8 mouse cellular contexts compared by ENCODE assay signal in the genomic region with DNA sequence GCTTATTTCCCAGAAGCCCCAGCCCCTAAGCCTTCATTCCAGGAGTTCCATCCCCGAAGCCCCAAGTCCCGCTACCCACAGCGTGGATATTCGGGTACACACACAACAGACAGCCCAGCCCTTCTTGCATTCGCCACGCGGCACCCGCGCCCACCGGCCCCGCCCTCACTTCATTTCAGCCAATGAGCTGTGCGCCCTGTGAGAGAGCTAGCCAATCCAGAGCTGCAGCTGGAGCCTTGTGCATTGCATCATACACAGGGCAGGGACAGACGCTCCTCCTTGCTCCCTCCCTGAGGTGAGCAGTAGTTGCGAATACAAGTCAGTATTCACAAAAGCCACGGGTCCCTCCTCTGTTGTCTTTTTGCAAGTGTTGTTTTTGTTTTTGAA. TPM values are rescaled to one million over a fixed set of nuclear protein-coding genes. Genes with fewer than 3 reads are reported as not detected.
DNase-seq lines count a peak whose midpoint lies in the region; ATAC-seq and TF ChIP-seq lines count a peak whose summit lies in the region.

Pycr1 (minus strand) TSS at position 169 of the 387 bp plus-strand sequence.

- TF ChIP-seq CTCF in cortical plate, adult 2 months (IDR thresholded peaks at IDR 0.05; ENCODE audit: extremely low read depth, insufficient read depth, low read length), result no peak

- H3K4me1 ChIP-seq in cortical plate, adult 2 months (ENCODE audit: control insufficient read depth, insufficient read depth, low read length), result no peaks in the 10 kb centered on the region

- H3K27ac ChIP-seq in cortical plate, adult 2 months (ENCODE audit: insufficient read depth, low read length), result no peak within 1 kb of the TSS

- peak within 1 kb of the TSS; percentile 34 for H3K4me3 ChIP-seq in cortical plate, adult 2 months (ENCODE audit: insufficient read depth, low read length)

- peak; percentile 99 for ATAC-seq in activated CD4-positive, CD25-positive, alpha-beta regulatory T cell, adult 4 months
- peak; percentile 100 for ATAC-seq in inflammation-experienced regulatory T-cells, adult 6 months
- ATAC-seq in megakaryocyte-erythroid progenitor cell, adult 5-6 weeks (replicated peaks; ENCODE audit: low FRiP score, low TSS enrichment, poor library complexity, severe bottlenecking), result peak; percentile 97

- peak; percentile 49; the same call in 1 of the 2 replicates for TF ChIP-seq POLR2A in cortical plate, adult 2 months (IDR thresholded peaks at IDR 0.05; ENCODE audit: extremely low read depth, insufficient read depth, low read length)

- intact Hi-C loops in left cerebral cortex, postnatal 10 days (cut with DNase I), result no loop called here

- peak; percentile 93 for DNase-seq in gastrocnemius, postnatal 10 days
- DNase-seq in left cerebral cortex, postnatal 10 days (ENCODE audit: extremely low spot score in 1 of 2, low spot score in 2 of 2), result peak; percentile 92 to 93
- peak; percentile 93 for DNase-seq in right cerebral cortex, postnatal 25 days
- DNase-seq in urinary bladder, postnatal 4 days (ENCODE audit: low spot score in 2 of 2), result peak; percentile 90 to 95

RNA-seq across cellular contexts. Expression of gene Pycr1, which starts in this region (rescaled TPM):
- polyA plus RNA-seq in activated CD4-positive, CD25-positive, alpha-beta regulatory T cell, adult 4 months (2017; shearing (Covaris generic)), result under 1 TPM in 1 of 2 experiments, not detected in 1; 0.48 TPM
- 2.2 and 3.6 TPM in 2 replicates for polyA plus RNA-seq in cortical plate, adult 2 months (2012; rRNA removed)
- total RNA-seq in gastrocnemius, postnatal 10 days (2021), result 10 to 100 TPM; 15.1 to 18.1 TPM
- 1 to 10 TPM in 1 of 3 experiments, under 1 TPM in 1, not detected in 1; 0.86 to 1.7 TPM for polyA plus RNA-seq in inflammation-experienced regulatory T-cells, adult 6 months (2017; shearing (Covaris generic))
- 1 to 10 TPM; 3.0 to 3.8 TPM for total RNA-seq in left cerebral cortex, postnatal 10 days (2021)
- total RNA-seq in megakaryocyte-erythroid progenitor cell, adult 5-6 weeks (2014; fragmentation: Nextera tagmentation), result 0.13 and 1.1 TPM in 2 replicates
- 1.5 TPM in 1 of 2 replicates, not detected in the other for total RNA-seq in megakaryocyte-erythroid progenitor cell, adult 5-6 weeks (2017)

Comparison
In these comparisons a context has a peak if more than half of its experiments do, and no peak if none do; other contexts are left out.
1. Peak in ATAC-seq in activated CD4-positive, CD25-positive, alpha-beta regulatory T cell, adult 4 months; RNA of the gene not detected or under 1 TPM.